In genomic region chr2:5237870-5238269, GRCm38 (mm10) we compare ENCODE assay signal across 14 mouse cellular contexts.
"Had no signal": no experiment of that assay in that cellular context is flagged by ENCODE, and none has a peak within 500 bp of the region (broad histone marks: within the 10 kb centered on the region; RNA-seq: fewer than 3 reads in every experiment).

No protein-coding gene starts in this region.

- H3K27me3 ChIP-seq: intestine, embryonic 15.5 days; kidney, embryonic 15.5 days had no signal

- H3K4me3 ChIP-seq: intestine, embryonic 15.5 days; kidney, embryonic 15.5 days had no signal

- H3K27ac ChIP-seq: intestine, embryonic 15.5 days; kidney, embryonic 15.5 days; liver, embryonic 14.5 days had no signal

- H3K9me3 ChIP-seq: intestine, embryonic 15.5 days; kidney, embryonic 15.5 days had no signal

- ATAC-seq: intestine, embryonic 15.5 days; liver, postnatal 0 days had no signal

- H3K9ac ChIP-seq: intestine, embryonic 15.5 days; kidney, embryonic 15.5 days; liver, embryonic 14.5 days; liver, postnatal 0 days had no signal

- H3K4me2 ChIP-seq: intestine, embryonic 15.5 days; kidney, embryonic 15.5 days; liver, embryonic 11.5 days; midbrain, embryonic 11.5 days had no signal

- DNase-seq: kidney, adult 11 months; kidney, adult 8-10 months; kidney, postnatal 10 days; kidney, postnatal 36 days; liver, postnatal 0 days; lung, postnatal 14 days; midbrain, embryonic 14.5 days; thymus, adult 18-20 months; thymus, postnatal 36 days had no signal

- H3K36me3 ChIP-seq: intestine, embryonic 15.5 days; kidney, embryonic 15.5 days had no signal
